Mouse (Mus musculus) cortical plate, adult 2 months (tissue): ENCODE data around the gene Fzr1.

Source experiments
- CTCF ChIP-seq: fragments of 200-500 bp; IDR thresholded peaks from 2 replicates; pipeline ENCODE4 v1.5.1; 2011; ENCODE audit warnings: mild to moderate bottlenecking, control low read depth, low read length; ENCODE audit not compliant: insufficient read depth; ENCODE audit errors: extremely low read depth
- POLR2A ChIP-seq: fragments of 200-500 bp; IDR thresholded peaks from 2 replicates; pipeline ENCODE4 v1.6.1; 2011; ENCODE audit warnings: mild to moderate bottlenecking, low read length, control low read depth; ENCODE audit not compliant: insufficient read depth; ENCODE audit errors: extremely low read depth

- TF ChIP-seq CTCF (no peak), POLR2A (no peak)
Measured at GRCm38 (mm10) chr10:81410981-81411380, 32.7 kb upstream of the Fzr1 start.
